Mouse (Mus musculus): Measurements from ENCODE around the gene Flt3l. TPM values are rescaled to one million over a fixed set of nuclear protein-coding genes. Genes with fewer than 3 reads are reported as not detected.
"Not testable (repeated sequence)": the region's sequence is repeated elsewhere in the genome, so short reads cannot be mapped to it uniquely, and the experiment has no call there.

Gene Flt3l
- polyA plus RNA-seq, 1 experiment: 17.1 TPM

GRCm38 (mm10) chr7:45156206-45156605 is 20.0 kb upstream of the Flt3l start:
- no peak overlapping the region for H3K4me3 ChIP-seq (ENCODE audit: insufficient read depth, low read length)
- H3K27ac ChIP-seq (ENCODE audit: insufficient read depth, low read length): no peak overlapping the region
- TF ChIP-seq CTCF (IDR thresholded peaks at IDR 0.05; ENCODE audit: borderline replicate concordance, insufficient read depth, low read length): no peak
- no peak for TF ChIP-seq POLR2A (IDR thresholded peaks at IDR 0.05; ENCODE audit: low read depth, low read length)
- no peaks in the 10 kb centered on the region for H3K4me1 ChIP-seq (ENCODE audit: control insufficient read depth, insufficient read depth, low read length)

DNA sequence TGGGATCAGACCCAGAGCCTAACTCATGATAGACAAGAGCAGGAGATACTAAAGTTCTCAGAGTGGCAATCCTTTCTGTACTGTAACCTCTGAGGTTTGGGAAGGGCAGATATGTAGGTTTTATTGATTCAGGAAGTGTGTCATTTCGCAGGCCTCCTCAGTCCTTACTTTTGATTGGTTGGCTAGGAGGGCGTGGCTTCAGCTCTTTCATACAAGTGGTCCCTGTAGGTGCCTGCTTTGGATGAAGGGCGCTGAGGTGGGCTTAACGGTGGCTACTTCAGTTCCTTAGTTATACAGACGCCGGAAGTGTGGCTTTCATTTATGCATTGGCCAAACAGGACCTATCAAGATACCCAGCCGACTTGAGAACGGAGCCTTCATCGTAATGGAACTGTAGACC is 19.4 kb upstream of the Flt3l start:
- TF ChIP-seq POLR2A (IDR thresholded peaks at IDR 0.05; ENCODE audit: low read depth, low read length) (no peak; the same call in 1 of the 2 replicates), CTCF (IDR thresholded peaks at IDR 0.05; ENCODE audit: borderline replicate concordance, insufficient read depth, low read length) (no peak)
- H3K27ac ChIP-seq (ENCODE audit: insufficient read depth, low read length): no peak overlapping the region

GRCm38 (mm10) chr7:45154993-45155514 is 18.8 kb upstream of the Flt3l start:
- Histone ChIP-seq H3K4me1 (ENCODE audit: control insufficient read depth, insufficient read depth, low read length) (no peaks in the 10 kb centered on the region), H3K4me3 (ENCODE audit: insufficient read depth, low read length) (peak overlapping the region; percentile 38), H3K27ac (ENCODE audit: insufficient read depth, low read length) (no peak overlapping the region)
- TF ChIP-seq POLR2A (IDR thresholded peaks at IDR 0.05; ENCODE audit: low read depth, low read length) (no peak), CTCF (IDR thresholded peaks at IDR 0.05; ENCODE audit: borderline replicate concordance, insufficient read depth, low read length) (peak; percentile 51; the same call in 1 of the 2 replicates)

More for the DNA sequence above, 19.4 kb upstream of the Flt3l start:
- Histone ChIP-seq H3K4me3 (ENCODE audit: insufficient read depth, low read length) (no peak overlapping the region), H3K4me1 (ENCODE audit: control insufficient read depth, insufficient read depth, low read length) (no peaks in the 10 kb centered on the region)

- TF ChIP-seq POLR2A (IDR thresholded peaks at IDR 0.05; ENCODE audit: low read depth, low read length) (peak; percentile 85), CTCF (IDR thresholded peaks at IDR 0.05; ENCODE audit: borderline replicate concordance, insufficient read depth, low read length) (no peak)
- peak within 1 kb of the TSS; percentile 95 for H3K27ac ChIP-seq (ENCODE audit: insufficient read depth, low read length)
Observed at GRCm38 (mm10) chr7:45154096-45154992, 18.1 kb upstream of the Flt3l start, which contains the start of the genes Pih1d1 and Aldh16a1. Pih1d1 (plus strand) TSS chr7:45154303. Aldh16a1 (minus strand) TSS chr7:45154584.

DNA sequence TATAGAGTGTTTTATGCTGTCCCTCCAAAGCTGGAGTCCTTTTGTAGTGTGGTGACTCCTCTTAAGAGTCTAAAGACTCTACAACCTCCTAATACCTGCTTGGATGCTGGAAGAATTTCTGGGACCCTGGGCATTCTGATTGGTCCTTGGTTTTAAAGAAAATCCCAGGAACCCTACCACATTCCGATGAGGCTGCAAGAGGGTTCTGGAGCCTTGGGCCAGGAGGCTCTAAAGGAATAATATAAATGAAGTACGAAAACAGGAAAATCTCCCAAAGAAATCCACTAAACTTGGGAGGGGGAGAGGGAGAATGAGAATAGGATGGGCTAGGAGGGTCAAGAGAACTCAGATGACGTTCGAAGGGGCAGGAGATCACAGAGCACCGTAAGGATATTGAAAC is 17.4 kb upstream of the Flt3l start:
- Histone ChIP-seq H3K4me1 (ENCODE audit: control insufficient read depth, insufficient read depth, low read length) (no peaks in the 10 kb centered on the region), H3K4me3 (ENCODE audit: insufficient read depth, low read length) (peak overlapping the region; percentile 72), H3K27ac (ENCODE audit: insufficient read depth, low read length) (peak overlapping the region; percentile 83)
- TF ChIP-seq POLR2A (IDR thresholded peaks at IDR 0.05; ENCODE audit: low read depth, low read length) (no peak; the same call in 1 of the 2 replicates), CTCF (IDR thresholded peaks at IDR 0.05; ENCODE audit: borderline replicate concordance, insufficient read depth, low read length) (no peak)

More at GRCm38 (mm10) chr7:45154096-45154992, 18.1 kb upstream of the Flt3l start, which contains the start of the genes Pih1d1 and Aldh16a1:
- H3K4me3 ChIP-seq (ENCODE audit: insufficient read depth, low read length): peak within 1 kb of the TSS; percentile 72
- H3K4me1 ChIP-seq (ENCODE audit: control insufficient read depth, insufficient read depth, low read length): no peaks in the 10 kb centered on the region

DNA sequence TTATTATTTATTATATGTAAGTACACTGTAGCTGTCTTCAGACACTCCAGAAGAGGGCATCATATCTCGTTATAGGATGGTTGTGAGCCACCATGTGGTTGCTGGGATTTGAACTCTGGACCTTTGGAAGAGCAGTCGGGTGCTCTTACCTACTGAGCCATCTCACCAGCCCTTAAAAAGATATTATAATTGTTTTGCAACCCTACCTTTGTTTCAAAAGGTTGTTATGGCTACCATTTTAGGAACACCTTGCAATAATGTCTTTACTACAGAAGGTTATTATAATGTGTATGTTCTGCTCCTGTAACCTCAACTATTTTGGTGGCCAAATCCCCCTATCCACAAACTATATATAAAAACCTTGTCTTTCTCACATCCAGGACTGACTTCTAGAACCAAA is 16.8 kb upstream of the Flt3l start:
- not testable (repeated sequence) for H3K4me1 ChIP-seq (ENCODE audit: control insufficient read depth, insufficient read depth, low read length); H3K27ac ChIP-seq (ENCODE audit: insufficient read depth, low read length); H3K4me3 ChIP-seq (ENCODE audit: insufficient read depth, low read length)

DNA sequence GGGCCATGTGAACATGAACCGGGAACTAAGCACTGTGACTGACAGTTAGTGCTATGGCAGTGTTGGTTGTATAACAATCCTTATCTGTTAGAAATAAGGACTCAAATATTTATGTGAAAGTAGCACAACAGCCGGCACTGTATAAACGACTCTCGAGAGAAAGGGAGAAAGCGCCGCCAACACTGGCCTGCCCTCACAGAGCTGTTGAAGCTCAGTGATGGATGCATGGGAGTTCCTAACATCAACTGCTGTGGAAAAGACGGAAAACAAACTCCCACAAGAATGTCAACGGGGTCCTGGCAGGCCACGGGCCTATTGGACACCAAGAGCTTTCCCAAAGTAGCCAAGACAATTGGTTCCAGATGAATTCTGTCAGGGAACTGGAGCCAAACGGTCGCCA is 15.1 kb upstream of the Flt3l start:
- Histone ChIP-seq H3K4me3 (ENCODE audit: insufficient read depth, low read length) (no peak overlapping the region), H3K27ac (ENCODE audit: insufficient read depth, low read length) (no peak overlapping the region)
- TF ChIP-seq POLR2A (IDR thresholded peaks at IDR 0.05; ENCODE audit: low read depth, low read length): no peak
- no peak for TF ChIP-seq CTCF (IDR thresholded peaks at IDR 0.05; ENCODE audit: borderline replicate concordance, insufficient read depth, low read length)

GRCm38 (mm10) chr7:45150321-45150720 is 14.1 kb upstream of the Flt3l start:
- TF ChIP-seq CTCF (IDR thresholded peaks at IDR 0.05; ENCODE audit: borderline replicate concordance, insufficient read depth, low read length): no peak
- Histone ChIP-seq H3K4me3 (ENCODE audit: insufficient read depth, low read length) (no peak overlapping the region), H3K27ac (ENCODE audit: insufficient read depth, low read length) (no peak overlapping the region)

More for the DNA sequence above, 15.1 kb upstream of the Flt3l start:
- no peaks in the 10 kb centered on the region for H3K4me1 ChIP-seq (ENCODE audit: control insufficient read depth, insufficient read depth, low read length)

GRCm38 (mm10) chr7:45149545-45149944 is 13.3 kb upstream of the Flt3l start:
- no peak overlapping the region for H3K4me3 ChIP-seq (ENCODE audit: insufficient read depth, low read length)
- no peak overlapping the region for H3K27ac ChIP-seq (ENCODE audit: insufficient read depth, low read length)
- TF ChIP-seq POLR2A (IDR thresholded peaks at IDR 0.05; ENCODE audit: low read depth, low read length): no peak
- TF ChIP-seq CTCF (IDR thresholded peaks at IDR 0.05; ENCODE audit: borderline replicate concordance, insufficient read depth, low read length): no peak
- no peaks in the 10 kb centered on the region for H3K4me1 ChIP-seq (ENCODE audit: control insufficient read depth, insufficient read depth, low read length)

More at GRCm38 (mm10) chr7:45150321-45150720, 14.1 kb upstream of the Flt3l start:
- H3K4me1 ChIP-seq (ENCODE audit: control insufficient read depth, insufficient read depth, low read length): no peaks in the 10 kb centered on the region

- no peak for TF ChIP-seq POLR2A (IDR thresholded peaks at IDR 0.05; ENCODE audit: low read depth, low read length)
- TF ChIP-seq CTCF (IDR thresholded peaks at IDR 0.05; ENCODE audit: borderline replicate concordance, insufficient read depth, low read length): no peak
- no peak overlapping the region for H3K4me3 ChIP-seq (ENCODE audit: insufficient read depth, low read length)
- no peak overlapping the region for H3K27ac ChIP-seq (ENCODE audit: insufficient read depth, low read length)
- H3K4me1 ChIP-seq (ENCODE audit: control insufficient read depth, insufficient read depth, low read length): no peaks in the 10 kb centered on the region
Observed at GRCm38 (mm10) chr7:45148534-45149098, 12.4 kb upstream of the Flt3l start.
